Mouse (Mus musculus): ENCODE data around the gene Gm815. TPM values are rescaled to one million over a fixed set of nuclear protein-coding genes. Genes with fewer than 3 reads are reported as not detected.

The Gm815 gene
- polyA plus RNA-seq, 1 experiment from 2014 or later, result not detected

DNA sequence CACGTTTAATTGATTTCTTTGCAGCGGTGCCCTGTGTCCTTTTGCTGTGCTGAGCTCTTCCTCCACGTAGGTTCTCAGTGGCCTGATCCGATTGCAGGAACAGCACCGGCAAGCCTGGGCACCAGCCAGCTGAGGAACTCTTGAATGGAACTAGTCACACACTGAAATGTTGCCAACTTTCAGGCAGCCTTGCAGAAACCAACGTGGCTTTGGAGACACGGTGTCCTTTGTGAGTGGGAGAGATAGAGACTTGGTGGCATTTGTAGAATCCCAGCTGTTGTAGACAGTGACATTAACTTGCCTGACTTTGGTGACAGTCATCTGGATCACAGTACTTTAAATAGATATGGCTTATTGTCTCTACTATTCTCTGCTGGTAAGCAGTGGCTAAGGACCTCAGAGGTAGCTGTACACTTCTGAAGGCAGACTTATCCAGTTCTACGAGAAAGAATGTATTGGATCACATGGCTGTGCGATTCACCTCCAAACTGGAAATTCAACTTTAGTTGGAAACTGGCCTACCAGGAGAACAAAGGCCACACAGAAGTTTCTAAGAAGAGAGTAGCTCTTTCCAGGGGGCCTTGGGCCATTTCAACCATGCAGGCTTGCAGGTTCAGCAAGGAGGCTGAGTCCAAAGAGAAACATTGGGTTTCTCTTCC lies 5.8 kb downstream of the Gm815 start:
- Histone ChIP-seq H3K4me1 (ENCODE audit: control insufficient read depth, insufficient read depth, low read length) (no peaks in the 10 kb centered on the region), H3K4me3 (ENCODE audit: low read depth, low read length) (no peak overlapping the region), H3K27ac (ENCODE audit: low read depth, low read length) (no peak overlapping the region), H3K4me2 (ENCODE audit: low read depth) (no peak overlapping the region), H3K27me3 (ENCODE audit: control insufficient read depth, insufficient read depth, low read length) (no peaks in the 10 kb centered on the region), H3K36me3 (ENCODE audit: control insufficient read depth, insufficient read depth, low read length) (no peaks in the 10 kb centered on the region), H3K9ac (ENCODE audit: low read length) (no peak overlapping the region), H3K9me3 (ENCODE audit: control insufficient read depth, low read length) (no peaks in the 10 kb centered on the region)
- ATAC-seq (ENCODE audit: insufficient read depth, low FRiP score, low TSS enrichment), result no peak
- 82% methylated on average over 9 of the region's 9 CpGs for WGBS
- DNase-seq (ENCODE audit: low spot score), result no peak

DNA sequence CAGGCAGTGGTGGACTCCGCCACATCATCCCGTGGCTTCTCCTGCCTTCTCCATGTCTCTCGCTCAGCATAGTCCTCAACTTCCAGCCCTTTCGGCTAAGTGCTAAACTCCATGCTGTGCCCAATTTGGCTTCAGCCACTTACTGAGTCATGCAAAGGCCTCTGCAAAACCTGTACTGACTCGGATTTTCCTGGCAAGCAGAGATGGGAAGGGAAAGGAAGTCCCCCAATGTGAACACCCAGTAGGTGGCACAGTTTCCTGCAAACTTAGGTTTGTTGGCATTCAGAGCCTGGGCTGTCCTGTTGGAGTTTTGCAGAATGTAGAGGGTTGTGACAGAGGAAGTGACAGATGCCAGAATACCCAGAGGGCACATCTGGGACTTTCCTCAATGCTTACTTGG lies 7.2 kb downstream of the Gm815 start:
- Histone ChIP-seq H3K9me3 (ENCODE audit: control insufficient read depth, low read length) (no peaks in the 10 kb centered on the region), H3K36me3 (ENCODE audit: control insufficient read depth, insufficient read depth, low read length) (no peaks in the 10 kb centered on the region), H3K4me3 (ENCODE audit: low read depth, low read length) (no peak overlapping the region), H3K9ac (ENCODE audit: low read length) (no peak overlapping the region), H3K4me2 (ENCODE audit: low read depth) (no peak overlapping the region), H3K27ac (ENCODE audit: low read depth, low read length) (no peak overlapping the region), H3K27me3 (ENCODE audit: control insufficient read depth, insufficient read depth, low read length) (no peaks in the 10 kb centered on the region), H3K4me1 (ENCODE audit: control insufficient read depth, insufficient read depth, low read length) (no peaks in the 10 kb centered on the region)
- DNase-seq (ENCODE audit: low spot score), result no peak
- WGBS, result 69% methylated on average over 5 of the region's 5 CpGs
- no peak for ATAC-seq (ENCODE audit: insufficient read depth, low FRiP score, low TSS enrichment)

DNA sequence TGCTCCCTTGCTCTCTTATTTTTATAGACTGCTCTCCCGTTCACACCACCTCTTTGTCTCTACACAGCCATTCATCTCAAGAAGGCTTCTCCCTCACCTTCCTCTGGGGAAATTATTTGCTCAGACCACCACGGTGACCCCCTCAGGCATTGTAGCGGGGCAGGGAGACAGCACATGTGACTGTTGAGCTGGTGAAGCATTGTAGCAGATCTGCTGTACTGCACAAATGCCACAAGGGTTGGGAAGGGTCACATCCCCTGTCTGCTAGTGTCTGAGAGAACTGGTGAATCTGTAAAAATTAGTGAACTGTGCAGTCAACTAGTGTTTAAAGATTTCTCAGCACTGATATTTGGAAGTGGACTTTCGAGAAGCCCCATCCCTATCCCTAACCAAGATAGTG lies 16.5 kb downstream of the Gm815 start:
- no peaks in the 10 kb centered on the region for H3K4me1 ChIP-seq (ENCODE audit: control insufficient read depth, insufficient read depth, low read length)
- H3K9ac ChIP-seq (ENCODE audit: low read length), result no peak overlapping the region
- H3K4me2 ChIP-seq (ENCODE audit: low read depth), result no peak overlapping the region
- no peak for ATAC-seq (ENCODE audit: insufficient read depth, low FRiP score, low TSS enrichment)
- H3K36me3 ChIP-seq (ENCODE audit: control insufficient read depth, insufficient read depth, low read length), result no peaks in the 10 kb centered on the region
- no peaks in the 10 kb centered on the region for H3K9me3 ChIP-seq (ENCODE audit: control insufficient read depth, low read length)
- DNase-seq (ENCODE audit: low spot score), result no peak
- H3K27me3 ChIP-seq (ENCODE audit: control insufficient read depth, insufficient read depth, low read length), result no peaks in the 10 kb centered on the region
- 49% methylated on average over 4 of the region's 4 CpGs for WGBS
- no peak overlapping the region for H3K4me3 ChIP-seq (ENCODE audit: low read depth, low read length)
- H3K27ac ChIP-seq (ENCODE audit: low read depth, low read length), result no peak overlapping the region

DNA sequence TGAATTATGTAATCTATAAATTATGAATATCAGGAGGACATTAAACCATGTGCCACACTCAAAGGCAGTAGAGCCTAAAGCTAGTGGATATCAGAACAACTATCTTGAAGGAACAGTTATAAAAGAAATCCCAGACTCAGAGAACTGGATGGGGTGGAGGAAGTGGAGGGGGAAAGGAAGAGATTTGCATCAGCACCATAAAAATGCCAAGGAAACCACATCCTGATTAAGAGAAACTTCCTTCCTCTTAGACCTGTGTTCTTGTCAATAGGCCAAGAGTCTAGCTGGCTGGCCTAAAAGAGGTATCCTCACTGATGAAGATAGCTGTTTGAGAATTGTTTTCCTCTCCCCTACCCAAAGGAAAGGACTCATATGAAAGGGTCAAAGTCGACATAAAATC lies 28.6 kb downstream of the Gm815 start:
- no peaks in the 10 kb centered on the region for H3K4me1 ChIP-seq (ENCODE audit: control insufficient read depth, insufficient read depth, low read length)
- no peak overlapping the region for H3K4me3 ChIP-seq (ENCODE audit: low read depth, low read length)
- H3K9ac ChIP-seq (ENCODE audit: low read length), result no peak overlapping the region
- WGBS, result 86% methylated on average over 1 of the region's 1 CpGs
- no peaks in the 10 kb centered on the region for H3K27me3 ChIP-seq (ENCODE audit: control insufficient read depth, insufficient read depth, low read length)
- no peak overlapping the region for H3K27ac ChIP-seq (ENCODE audit: low read depth, low read length)
- H3K4me2 ChIP-seq (ENCODE audit: low read depth), result no peak overlapping the region
- DNase-seq (ENCODE audit: low spot score), result no peak
- ATAC-seq (ENCODE audit: insufficient read depth, low FRiP score, low TSS enrichment), result no peak
- H3K36me3 ChIP-seq (ENCODE audit: control insufficient read depth, insufficient read depth, low read length), result no peaks in the 10 kb centered on the region
- no peaks in the 10 kb centered on the region for H3K9me3 ChIP-seq (ENCODE audit: control insufficient read depth, low read length)

DNA sequence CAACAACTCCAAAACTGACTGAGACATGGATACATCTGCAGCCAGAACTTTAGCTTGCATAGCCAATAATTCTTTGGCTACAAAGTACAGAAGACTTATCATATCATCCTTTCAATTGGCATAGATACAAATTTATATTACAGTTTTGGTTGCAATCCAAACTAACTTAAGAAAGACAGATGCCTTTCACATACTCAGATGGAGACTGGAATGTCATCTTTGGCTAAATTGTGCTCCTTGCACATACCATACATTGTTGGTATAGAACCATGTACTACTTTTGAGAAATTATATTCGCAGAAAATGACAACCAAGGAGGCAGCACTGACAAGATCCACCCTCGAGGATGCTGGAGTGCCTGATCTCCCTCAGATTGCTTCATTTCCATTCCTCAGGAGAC lies 35.1 kb downstream of the Gm815 start:
- ATAC-seq (ENCODE audit: insufficient read depth, low FRiP score, low TSS enrichment), result no peak
- no peak overlapping the region for H3K4me3 ChIP-seq (ENCODE audit: low read depth, low read length)
- H3K27me3 ChIP-seq (ENCODE audit: control insufficient read depth, insufficient read depth, low read length), result no peaks in the 10 kb centered on the region
- 84% methylated on average over 2 of the region's 2 CpGs for WGBS
- DNase-seq (ENCODE audit: low spot score), result no peak
- no peaks in the 10 kb centered on the region for H3K9me3 ChIP-seq (ENCODE audit: control insufficient read depth, low read length)
- H3K36me3 ChIP-seq (ENCODE audit: control insufficient read depth, insufficient read depth, low read length), result no peaks in the 10 kb centered on the region
- no peak overlapping the region for H3K27ac ChIP-seq (ENCODE audit: low read depth, low read length)
- H3K4me1 ChIP-seq (ENCODE audit: control insufficient read depth, insufficient read depth, low read length), result no peaks in the 10 kb centered on the region
- no peak overlapping the region for H3K9ac ChIP-seq (ENCODE audit: low read length)
- H3K4me2 ChIP-seq (ENCODE audit: low read depth), result no peak overlapping the region

DNA sequence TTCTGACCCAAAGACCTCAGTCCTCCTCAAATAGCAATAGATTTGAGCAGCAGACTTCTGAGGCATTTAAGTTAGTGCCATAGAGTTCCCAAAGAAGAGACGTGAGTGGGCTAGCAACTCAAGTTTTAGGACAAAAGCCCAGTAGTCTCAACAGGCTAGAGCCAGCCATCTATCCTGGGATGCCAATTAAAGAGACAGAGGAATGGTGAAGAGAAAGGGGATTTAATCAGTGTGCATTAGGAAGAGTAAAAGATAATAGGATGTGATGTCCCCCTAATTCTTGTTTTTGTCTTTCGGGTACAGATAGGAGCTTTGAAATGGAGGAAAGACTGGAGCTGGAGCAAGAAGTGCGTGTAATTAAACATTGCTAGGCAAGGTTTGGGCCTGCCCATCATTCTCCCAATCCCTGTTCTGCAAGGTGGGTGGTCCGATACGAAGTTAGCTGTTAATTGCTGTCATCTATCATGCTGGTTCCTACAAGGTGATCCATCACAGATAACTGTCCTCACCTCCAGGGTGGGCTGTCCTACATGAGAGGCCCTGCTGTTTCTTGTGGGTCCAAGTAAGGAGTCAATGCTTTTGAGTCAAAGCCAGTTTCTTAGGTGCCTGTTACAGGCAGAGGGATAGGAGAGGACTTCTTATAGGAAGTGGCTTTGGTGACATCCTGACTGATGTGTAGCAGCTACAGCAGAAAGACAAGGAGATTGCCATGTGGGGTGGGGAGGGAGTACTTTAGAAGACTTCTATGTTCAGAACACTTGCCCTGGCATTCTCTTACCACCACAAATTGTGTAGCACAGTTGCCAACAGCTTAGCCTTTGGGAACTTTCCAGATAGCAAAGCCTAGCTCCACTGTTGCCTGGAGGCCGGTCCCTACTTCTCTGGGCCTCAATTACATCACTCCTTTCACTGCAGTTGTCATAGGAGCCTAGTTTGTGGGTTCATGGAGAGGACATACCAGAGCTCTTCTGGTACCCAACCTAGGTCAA lies 44.9 kb downstream of the Gm815 start:
- no peaks in the 10 kb centered on the region for H3K36me3 ChIP-seq (ENCODE audit: control insufficient read depth, insufficient read depth, low read length)
- WGBS, result 29% methylated on average over 6 of the region's 6 CpGs
- no peaks in the 10 kb centered on the region for H3K9me3 ChIP-seq (ENCODE audit: control insufficient read depth, low read length)
- no peak for ATAC-seq (ENCODE audit: insufficient read depth, low FRiP score, low TSS enrichment)
- H3K4me2 ChIP-seq (ENCODE audit: low read depth), result no peak overlapping the region
- no peak overlapping the region for H3K27ac ChIP-seq (ENCODE audit: low read depth, low read length)
- no peak overlapping the region for H3K4me3 ChIP-seq (ENCODE audit: low read depth, low read length)
- no peak for DNase-seq (ENCODE audit: low spot score)
- H3K27me3 ChIP-seq (ENCODE audit: control insufficient read depth, insufficient read depth, low read length), result no peaks in the 10 kb centered on the region
- H3K9ac ChIP-seq (ENCODE audit: low read length), result no peak overlapping the region
- no peaks in the 10 kb centered on the region for H3K4me1 ChIP-seq (ENCODE audit: control insufficient read depth, insufficient read depth, low read length)

DNA sequence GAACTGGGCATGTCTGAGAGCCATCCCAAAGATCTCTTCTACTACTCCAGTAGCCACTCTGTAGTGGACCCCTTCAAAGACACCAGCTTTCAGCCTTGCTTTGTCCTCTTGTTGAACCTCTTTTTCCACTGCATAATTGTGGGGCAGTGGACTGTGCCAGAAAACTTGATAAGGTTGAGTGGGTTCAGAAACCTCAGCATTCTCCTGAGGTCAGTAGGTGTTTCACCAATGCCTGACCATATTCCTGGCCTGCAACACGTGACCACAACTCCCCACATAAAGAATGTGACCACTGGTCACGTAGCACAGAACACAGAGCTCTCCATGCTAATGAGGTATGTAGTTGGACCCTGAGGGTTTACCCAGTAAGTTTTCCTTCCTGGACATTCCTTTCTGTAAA lies 48.5 kb downstream of the Gm815 start:
- Histone ChIP-seq H3K4me3 (ENCODE audit: low read depth, low read length) (no peak overlapping the region), H3K4me2 (ENCODE audit: low read depth) (no peak overlapping the region), H3K4me1 (ENCODE audit: control insufficient read depth, insufficient read depth, low read length) (no peaks in the 10 kb centered on the region), H3K27ac (ENCODE audit: low read depth, low read length) (no peak overlapping the region), H3K9me3 (ENCODE audit: control insufficient read depth, low read length) (no peaks in the 10 kb centered on the region), H3K9ac (ENCODE audit: low read length) (no peak overlapping the region), H3K27me3 (ENCODE audit: control insufficient read depth, insufficient read depth, low read length) (no peaks in the 10 kb centered on the region), H3K36me3 (ENCODE audit: control insufficient read depth, insufficient read depth, low read length) (no peaks in the 10 kb centered on the region)
- 71% methylated on average over 2 of the region's 2 CpGs for WGBS
- ATAC-seq (ENCODE audit: insufficient read depth, low FRiP score, low TSS enrichment) (no peak), DNase-seq (ENCODE audit: low spot score) (no peak)
